Mouse (Mus musculus): Measurements from ENCODE around the gene Ctse.

The Ctse gene

GRCm38 (mm10) chr1:131699642-131700041 is 61.5 kb downstream of the Ctse start:
- in situ Hi-C loops (cut with MboI, MseI): no loop called here

GRCm38 (mm10) chr1:131700447-131700846 is 62.3 kb downstream of the Ctse start:
- in situ Hi-C loops (cut with MboI, MseI): no loop called here

- in situ Hi-C loops (cut with MboI, MseI): no loop called here
Measured at GRCm38 (mm10) chr1:131701391-131701790, 63.3 kb downstream of the Ctse start.

- in situ Hi-C loops (cut with MboI, MseI): no loop called here
Measured at GRCm38 (mm10) chr1:131702094-131702766, 64.1 kb downstream of the Ctse start.

GRCm38 (mm10) chr1:131703482-131703881 is 65.4 kb downstream of the Ctse start:
- in situ Hi-C loops (cut with MboI, MseI): no loop called here

GRCm38 (mm10) chr1:131708338-131708737 is 70.2 kb downstream of the Ctse start:
- in situ Hi-C loops (cut with MboI, MseI): loop anchor here (5.0 kb wide), 1 partner anchor 96 kb away; no protein-coding TSS in a partner anchor

GRCm38 (mm10) chr1:131711518-131711917 is 73.4 kb downstream of the Ctse start:
- in situ Hi-C loops (cut with MboI, MseI): loop anchor here (10.0 kb wide), 2 partner anchors 53 to 353 kb away; partner anchors contain the start of gene Mfsd4a

- in situ Hi-C loops (cut with MboI, MseI): loop anchor here (10.0 kb wide), 2 partner anchors 52 to 352 kb away; partner anchors contain the start of gene Mfsd4a
Measured at GRCm38 (mm10) chr1:131712386-131712785, 74.3 kb downstream of the Ctse start.

- in situ Hi-C loops (cut with MboI, MseI): loop anchor here (10.0 kb wide), 2 partner anchors 50 to 350 kb away; partner anchors contain the start of gene Mfsd4a
Measured at GRCm38 (mm10) chr1:131714388-131715337, 76.6 kb downstream of the Ctse start.

- in situ Hi-C loops (cut with MboI, MseI): loop anchor here (10.0 kb wide), 2 partner anchors 46 to 346 kb away; partner anchors contain the start of gene Mfsd4a
Measured at GRCm38 (mm10) chr1:131718952-131719694, 81.0 kb downstream of the Ctse start.

- in situ Hi-C loops (cut with MboI, MseI): no loop called here
Measured at GRCm38 (mm10) chr1:131721989-131722388, 83.9 kb downstream of the Ctse start.

GRCm38 (mm10) chr1:131723549-131723948 is 85.4 kb downstream of the Ctse start:
- in situ Hi-C loops (cut with MboI, MseI): no loop called here

Measured in T-helper 1 cell (primary cell).